Mouse (Mus musculus) liver, embryonic 11.5 days (tissue): ENCODE measurements around the gene Nrros. TPM values are rescaled to one million over a fixed set of nuclear protein-coding genes. Genes with fewer than 3 reads are reported as not detected.

Source experiments
- ATAC-seq: fragments of 200-750 bp; cut with Nextera tagmentation; replicated peaks from 2 replicates; pipeline ENCODE4 v1.8.0; 2017; ENCODE audit warnings: moderate number of reproducible peaks, mild to moderate bottlenecking, moderate TSS enrichment, moderate library complexity; ENCODE audit not compliant: low FRiP score
- DNase-seq: peaks from one replicate; pipeline ENCODE4 v3.0.0-alpha.2; 2017; ENCODE audit warnings: low spot score
- H3K27ac ChIP-seq: fragments of 300-500 bp; sonication (generic); 2 replicates; pipeline ENCODE4 v1.5.1; 2014; ENCODE audit warnings: mild to moderate bottlenecking, low read depth, low read length, control low read depth
- H3K27me3 ChIP-seq: fragments of 300-500 bp; sonication (generic); replicated peaks from 2 replicates; pipeline ENCODE4 v1.6.1; 2014; ENCODE audit warnings: low read length, mixed read lengths; ENCODE audit not compliant: control insufficient read depth, insufficient read depth
- H3K36me3 ChIP-seq: fragments of 300-500 bp; sonication (generic); 2 replicates; pipeline ENCODE4 v1.6.1; 2014; ENCODE audit warnings: mild to moderate bottlenecking, low read length, moderate library complexity, mixed read lengths; ENCODE audit not compliant: control insufficient read depth, insufficient read depth
- H3K4me1 ChIP-seq: fragments of 300-500 bp; sonication (generic); replicated peaks from 2 replicates; pipeline ENCODE4 v1.6.1; 2014; ENCODE audit warnings: low read length, mixed read lengths; ENCODE audit not compliant: control insufficient read depth, insufficient read depth
- H3K4me2 ChIP-seq: fragments of 300-500 bp; sonication (generic); 2 replicates; pipeline ENCODE4 v1.6.1; 2014; ENCODE audit warnings: mild to moderate bottlenecking, control low read depth, moderate library complexity
- H3K4me3 ChIP-seq: fragments of 300-500 bp; sonication (generic); 2 replicates; pipeline ENCODE4 v1.5.1; 2014; ENCODE audit warnings: low read depth, low read length, control low read depth
- H3K9ac ChIP-seq: fragments of 300-500 bp; sonication (generic); 2 replicates; pipeline ENCODE4 v1.6.1; 2014; ENCODE audit warnings: low read depth, low read length, control low read depth
- H3K9me3 ChIP-seq: fragments of 300-500 bp; sonication (generic); 2 replicates; pipeline ENCODE4 v1.6.1; 2016; ENCODE audit warnings: low read length, inconsistent platforms, mixed read lengths; ENCODE audit not compliant: control insufficient read depth
- WGBS: fragments of 180-500 bp; shearing (Covaris S2); extraction: QIAGEN DNeasy Blood & Tissue Kit; methylation state at CpG from one replicate; pipeline ENCODE4 v1.1.7; 2014; 5-methylcytosine and 5-hydroxymethylcytosine counted together
- polyA plus RNA-seq: library from polyadenylated mRNA; unstranded; fragments of >200 nt; fragmentation: Nextera tagmentation; extraction: Ambion mirVana; gene quantifications from 2 replicates; pipeline ENCODE4 v1.2.1, GENCODE M21; 2014

Nrros gene
- polyA plus RNA-seq, 1 experiment from 2014 or later = 35.4 TPM

DNA sequence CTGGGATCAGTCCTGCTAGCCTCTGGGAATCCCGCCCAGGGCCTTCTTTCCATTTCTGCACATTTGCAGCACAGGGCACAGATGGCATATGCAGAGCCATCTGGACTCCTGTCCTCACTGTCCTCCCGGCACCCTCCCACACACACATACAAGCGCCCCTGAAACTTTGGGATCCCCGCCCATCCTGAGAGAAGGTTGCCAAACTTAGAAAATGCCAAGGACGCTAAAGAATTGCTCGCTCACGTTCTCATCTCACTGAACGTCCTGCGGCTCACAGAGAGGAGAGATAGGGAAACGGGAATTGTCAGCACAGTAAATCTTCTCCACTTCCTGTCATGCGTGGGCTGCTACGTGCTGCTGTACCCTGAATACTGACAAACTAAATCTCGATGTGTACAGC lies 11.0 kb downstream of the Nrros start:
- DNase-seq (no peak), ATAC-seq (no peak)
- H3K4me1 ChIP-seq = no peaks in the 10 kb centered on the region
- no peak overlapping the region for H3K4me3 ChIP-seq
- WGBS = 67% methylated on average over 13 of the region's 13 CpGs
- no peaks in the 10 kb centered on the region for H3K27me3 ChIP-seq
- peaks cover 5% of the 10 kb centered on the region; the same call in 1 of the 2 replicates for H3K36me3 ChIP-seq
- no peak overlapping the region for H3K9ac ChIP-seq
- H3K9me3 ChIP-seq = no peaks in the 10 kb centered on the region
- no peak overlapping the region for H3K27ac ChIP-seq
- H3K4me2 ChIP-seq = no peak overlapping the region

DNA sequence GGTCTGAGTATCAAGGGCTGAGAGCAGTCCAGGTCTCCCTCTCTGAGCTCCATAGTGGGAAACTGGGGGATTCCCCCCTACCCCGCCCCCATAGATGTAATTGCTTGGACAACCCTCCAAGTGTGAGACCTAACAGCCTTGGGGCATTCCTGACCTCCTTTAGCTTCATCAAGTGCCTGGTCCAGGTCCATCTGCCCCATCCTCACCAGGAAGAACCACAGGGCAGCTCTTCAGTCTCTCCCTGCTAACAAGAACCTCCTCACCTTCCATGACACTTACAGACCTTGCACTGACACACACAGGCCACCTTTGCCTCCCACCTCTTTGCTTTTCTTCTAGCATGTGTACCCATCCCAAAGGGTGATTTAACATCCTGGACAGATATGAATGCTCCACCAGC lies 11.4 kb downstream of the Nrros start:
- Histone ChIP-seq H3K4me3 (no peak overlapping the region), H3K27ac (no peak overlapping the region), H3K4me2 (no peak overlapping the region), H3K27me3 (no peaks in the 10 kb centered on the region), H3K9me3 (no peaks in the 10 kb centered on the region), H3K4me1 (no peaks in the 10 kb centered on the region), H3K36me3 (peaks cover 5% of the 10 kb centered on the region; the same call in 1 of the 2 replicates), H3K9ac (no peak overlapping the region)
- ATAC-seq (no peak), DNase-seq (no peak)
- 100% methylated on average over 1 of the region's 1 CpGs for WGBS

DNA sequence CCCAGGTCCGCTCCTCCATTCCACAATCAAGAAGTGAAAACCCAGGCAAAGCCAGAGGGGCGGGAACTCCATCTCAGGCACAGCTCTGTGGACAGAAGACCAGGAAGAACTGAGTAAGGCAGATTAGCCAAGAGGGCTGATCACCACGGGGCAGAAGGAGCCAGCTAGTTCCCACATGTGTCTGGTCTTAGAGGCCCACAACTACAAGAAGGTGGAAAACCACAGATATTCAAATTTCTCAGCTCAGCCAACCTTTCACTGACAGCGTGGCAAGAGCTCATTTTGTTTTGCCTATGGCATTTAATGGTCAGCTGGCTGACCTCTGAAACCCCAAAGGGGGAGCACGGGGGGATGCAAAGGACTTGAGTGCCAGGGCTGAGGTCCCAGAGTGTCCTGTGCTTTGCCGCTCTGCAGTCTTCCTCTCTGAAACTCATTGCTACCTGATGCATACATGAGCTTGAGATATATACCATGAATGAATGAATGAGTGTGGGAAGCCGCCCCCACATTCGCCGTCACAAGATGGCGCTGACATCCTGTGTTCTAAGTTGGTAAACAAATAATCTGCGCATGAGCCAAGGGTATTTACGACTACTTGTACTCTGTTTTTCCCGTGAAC lies 17.7 kb downstream of the Nrros start:
- H3K4me2 ChIP-seq = peak overlapping the region; percentile 12; the same call in 1 of the 2 replicates
- no peak overlapping the region for H3K4me3 ChIP-seq
- H3K9me3 ChIP-seq = peaks cover 17% of the 10 kb centered on the region; the same call in 1 of the 2 replicates
- 69% methylated on average over 11 of the region's 13 CpGs for WGBS
- H3K27me3 ChIP-seq = no peaks in the 10 kb centered on the region
- no peaks in the 10 kb centered on the region for H3K4me1 ChIP-seq
- ATAC-seq (0 out of 2 replicates have a peak, but pooled peaks have one; percentile 31), DNase-seq (no peak)
- H3K9ac ChIP-seq = no peak overlapping the region
- no peak overlapping the region for H3K27ac ChIP-seq
- H3K36me3 ChIP-seq = peaks cover 33% of the 10 kb centered on the region

DNA sequence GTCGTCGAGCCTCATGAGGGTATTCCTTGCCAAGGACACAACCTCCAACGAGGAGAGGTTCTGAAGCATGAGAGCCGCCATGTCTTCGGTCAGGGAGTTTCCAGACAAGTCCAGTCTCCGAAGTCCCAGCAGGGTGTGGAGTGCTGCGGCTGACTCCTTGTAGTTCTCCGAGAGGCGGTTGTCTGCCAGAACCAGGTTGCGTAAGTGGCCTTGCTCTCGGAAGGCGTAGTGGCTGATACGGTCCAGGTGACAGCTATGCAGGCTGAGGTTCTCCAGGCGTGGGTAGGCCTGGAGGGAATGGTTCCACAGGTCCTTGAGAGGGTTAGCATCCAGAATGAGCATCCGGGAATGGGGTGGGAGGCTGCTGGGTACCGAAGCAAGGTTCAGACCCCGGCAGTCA lies 20.8 kb downstream of the Nrros start:
- no peak for ATAC-seq
- H3K27me3 ChIP-seq = no peaks in the 10 kb centered on the region
- H3K4me3 ChIP-seq = no peak overlapping the region
- H3K9ac ChIP-seq = no peak overlapping the region
- peaks cover 17% of the 10 kb centered on the region; the same call in 1 of the 2 replicates for H3K9me3 ChIP-seq
- H3K27ac ChIP-seq = no peak overlapping the region
- no peak for DNase-seq
- H3K4me2 ChIP-seq = no peak overlapping the region
- H3K4me1 ChIP-seq = no peaks in the 10 kb centered on the region
- peaks cover 34% of the 10 kb centered on the region for H3K36me3 ChIP-seq
- 92% methylated on average over 17 of the region's 17 CpGs for WGBS

DNA sequence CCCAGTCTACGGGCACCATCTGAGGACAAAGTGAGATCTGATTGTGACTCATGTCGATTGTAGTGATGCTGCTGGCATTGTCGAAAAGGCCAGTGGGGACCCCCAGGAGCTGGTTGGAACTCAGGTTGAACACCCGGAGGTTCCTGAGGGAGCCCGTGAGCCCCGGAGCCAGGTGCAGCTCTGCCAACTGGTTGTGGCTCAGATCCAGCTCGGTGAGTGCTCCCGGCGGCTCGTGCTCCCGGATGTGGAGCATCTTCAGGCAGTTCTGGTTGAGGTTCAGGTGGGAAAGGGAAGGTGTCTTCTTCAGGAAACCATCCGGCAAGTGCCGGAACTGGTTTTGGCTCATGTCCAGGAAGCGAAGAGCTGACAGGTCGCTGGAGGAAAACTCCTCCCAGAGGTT lies 21.6 kb downstream of the Nrros start:
- no peaks in the 10 kb centered on the region for H3K27me3 ChIP-seq

DNA sequence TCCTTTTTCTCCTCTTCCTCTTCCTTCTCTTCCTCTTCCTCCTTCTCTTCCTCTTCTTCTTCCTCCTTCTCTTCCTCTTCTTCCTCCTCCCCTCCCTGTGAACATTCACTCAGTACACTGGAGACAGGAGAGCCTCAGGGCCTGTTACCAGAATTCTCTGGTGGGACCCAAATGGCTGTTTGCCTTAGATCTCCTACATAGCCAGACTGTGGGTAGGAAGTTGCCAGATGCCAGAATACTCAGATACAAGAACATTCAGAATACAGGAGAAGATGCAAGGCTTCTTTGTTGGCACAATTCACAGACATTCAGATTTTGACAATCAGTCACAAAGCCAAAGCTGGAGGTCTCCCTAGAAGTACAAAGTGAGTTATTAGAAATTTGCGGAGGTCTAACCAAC lies 26.4 kb downstream of the Nrros start:
- H3K27ac ChIP-seq = no peak overlapping the region
- H3K9ac ChIP-seq = no peak overlapping the region
- 85% methylated on average over 1 of the region's 1 CpGs for WGBS
- ATAC-seq (no peak), DNase-seq (no peak)
- peaks cover 11% of the 10 kb centered on the region; the same call in 1 of the 2 replicates for H3K9me3 ChIP-seq
- no peak overlapping the region for H3K4me3 ChIP-seq
- H3K27me3 ChIP-seq = no peaks in the 10 kb centered on the region
- H3K4me2 ChIP-seq = no peak overlapping the region
- no peaks in the 10 kb centered on the region for H3K4me1 ChIP-seq
- peaks cover 13% of the 10 kb centered on the region for H3K36me3 ChIP-seq

More for the DNA sequence above, 21.6 kb downstream of the Nrros start:
- H3K9me3 ChIP-seq = peaks cover 17% of the 10 kb centered on the region; the same call in 1 of the 2 replicates
- peaks cover 34% of the 10 kb centered on the region for H3K36me3 ChIP-seq
- H3K27ac ChIP-seq = no peak overlapping the region
- no peak for ATAC-seq
- no peaks in the 10 kb centered on the region for H3K4me1 ChIP-seq
- no peak for DNase-seq
- no peak overlapping the region for H3K4me3 ChIP-seq
- H3K4me2 ChIP-seq = no peak overlapping the region
- no peak overlapping the region for H3K9ac ChIP-seq
- WGBS = 94% methylated on average over 15 of the region's 15 CpGs

DNA sequence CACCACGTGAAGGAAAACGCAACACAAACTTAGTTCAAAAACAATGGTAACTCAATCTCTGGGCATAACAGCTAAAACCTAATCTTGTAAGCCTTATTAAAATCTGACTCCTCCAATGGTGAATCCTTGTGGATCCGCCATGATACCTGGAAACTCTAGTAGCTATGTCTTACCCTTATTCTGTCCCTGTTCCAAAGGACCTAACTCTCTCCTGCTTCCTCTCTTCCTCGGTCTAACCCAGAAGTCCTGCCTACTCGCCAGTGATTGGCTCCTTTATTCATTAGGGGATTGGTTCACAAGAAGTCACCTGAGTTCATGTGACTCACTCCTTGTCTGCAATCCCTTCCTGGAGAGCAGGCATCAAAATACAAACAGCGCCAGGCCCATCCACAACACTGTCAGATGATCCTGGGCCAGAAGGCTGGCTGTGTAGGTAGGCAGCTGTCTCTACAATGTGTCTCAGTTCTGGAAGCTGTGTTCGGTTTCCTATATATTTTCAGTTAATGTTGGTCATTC lies 29.5 kb downstream of the Nrros start:
- H3K4me1 ChIP-seq = no peaks in the 10 kb centered on the region
- H3K9me3 ChIP-seq = no peaks in the 10 kb centered on the region
- ATAC-seq = no peak
- H3K27ac ChIP-seq = no peak overlapping the region
- WGBS = 75% methylated on average over 7 of the region's 7 CpGs
- no peaks in the 10 kb centered on the region for H3K36me3 ChIP-seq
- no peak overlapping the region for H3K9ac ChIP-seq
- H3K4me3 ChIP-seq = no peak overlapping the region
- H3K27me3 ChIP-seq = no peaks in the 10 kb centered on the region
- H3K4me2 ChIP-seq = no peak overlapping the region
- DNase-seq = no peak

DNA sequence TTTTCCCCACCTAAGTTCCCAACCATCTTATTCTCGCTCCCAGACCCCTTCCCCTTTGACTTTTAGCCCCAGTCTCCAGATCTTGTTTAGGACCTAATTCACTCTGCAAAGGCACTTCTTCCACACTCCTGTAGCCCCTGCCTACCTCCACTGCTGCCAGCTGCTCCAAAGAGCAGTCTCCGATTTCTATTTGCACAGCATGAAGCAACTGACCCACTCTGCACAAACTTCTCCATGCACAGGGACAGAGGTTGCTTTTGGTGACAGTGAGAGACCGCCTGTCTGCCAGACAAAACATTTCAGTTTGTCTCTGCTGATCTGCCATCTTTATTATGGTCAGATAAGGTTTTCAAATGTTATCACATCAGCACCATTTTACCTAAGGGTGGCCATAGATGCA lies 32.2 kb downstream of the Nrros start:
- Histone ChIP-seq H3K27ac (no peak overlapping the region), H3K4me2 (no peak overlapping the region), H3K9ac (no peak overlapping the region), H3K4me3 (no peak overlapping the region), H3K27me3 (no peaks in the 10 kb centered on the region), H3K36me3 (no peaks in the 10 kb centered on the region), H3K9me3 (no peaks in the 10 kb centered on the region), H3K4me1 (no peaks in the 10 kb centered on the region)
- ATAC-seq (no peak), DNase-seq (no peak)
- 73% methylated on average over 3 of the region's 3 CpGs for WGBS
